Mouse (Mus musculus): Measurements from ENCODE around the gene Klhl5. TPM values are rescaled to one million over a fixed set of nuclear protein-coding genes. Genes with fewer than 3 reads are reported as not detected.

Klhl5 gene
- polyA plus RNA-seq, 1 experiment from 2014 or later = 3.5 TPM

DNA sequence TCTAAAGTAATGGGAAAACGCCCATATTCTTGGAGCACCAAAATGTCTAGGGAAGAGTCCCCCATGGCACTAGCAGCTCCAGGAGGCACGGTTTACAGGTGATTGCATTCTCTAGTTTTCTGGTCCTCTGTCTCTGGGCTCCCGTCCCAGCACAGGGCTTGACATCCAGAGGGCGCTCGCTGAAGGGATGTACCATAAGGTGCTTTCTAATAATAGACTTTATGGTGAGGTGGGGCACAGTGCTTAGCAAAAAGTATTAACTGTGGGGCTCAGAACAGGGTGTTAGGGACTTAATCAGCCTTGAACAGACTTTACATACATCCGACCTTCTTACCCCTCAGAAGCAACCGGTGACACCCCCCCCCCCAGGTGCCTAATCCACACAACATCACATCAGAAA is 32.6 kb upstream of the Klhl5 start:
- Histone ChIP-seq H3K4me3 (ENCODE audit: low read depth, low read length) (no peak overlapping the region), H3K36me3 (ENCODE audit: control insufficient read depth, insufficient read depth) (no peaks in the 10 kb centered on the region), H3K27me3 (ENCODE audit: control insufficient read depth, insufficient read depth, low read depth, low read length) (no peaks in the 10 kb centered on the region), H3K4me2 (ENCODE audit: low read depth, low read length) (no peak overlapping the region), H3K9ac (ENCODE audit: low read depth, low read length) (no peak overlapping the region), H3K4me1 (ENCODE audit: control insufficient read depth, low read depth, low read length) (no peaks in the 10 kb centered on the region), H3K9me3 (replicated peaks; ENCODE audit: control insufficient read depth, low read length) (no peaks in the 10 kb centered on the region), H3K27ac (ENCODE audit: low read length) (no peak overlapping the region)
- no peak for ATAC-seq (ENCODE audit: low read depth)
- 57% methylated on average over 7 of the region's 7 CpGs for WGBS (ENCODE audit: insufficient replicate concordance)

DNA sequence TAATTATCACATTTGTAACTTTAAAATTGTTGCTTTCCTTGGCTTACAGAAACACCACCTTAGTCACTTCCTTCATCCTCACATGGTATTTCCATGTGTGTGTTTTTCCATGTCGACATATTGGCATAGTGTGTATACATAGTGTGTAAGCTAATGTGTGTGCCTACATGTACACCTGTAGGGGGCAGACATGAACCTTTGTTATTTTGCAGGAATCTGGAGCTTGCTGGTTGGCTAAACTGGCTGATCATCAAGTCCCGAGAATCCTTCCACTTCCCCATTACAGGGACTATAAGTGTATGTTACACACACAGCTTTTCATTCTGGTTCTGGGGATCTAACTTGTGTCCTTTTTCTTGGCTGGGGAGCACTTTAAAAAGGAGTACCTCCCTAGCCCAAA is 31.3 kb upstream of the Klhl5 start:
- Histone ChIP-seq H3K9ac (ENCODE audit: low read depth, low read length) (no peak overlapping the region), H3K4me3 (ENCODE audit: low read depth, low read length) (no peak overlapping the region), H3K4me2 (ENCODE audit: low read depth, low read length) (no peak overlapping the region), H3K27ac (ENCODE audit: low read length) (no peak overlapping the region), H3K36me3 (ENCODE audit: control insufficient read depth, insufficient read depth) (no peaks in the 10 kb centered on the region), H3K27me3 (ENCODE audit: control insufficient read depth, insufficient read depth, low read depth, low read length) (no peaks in the 10 kb centered on the region), H3K9me3 (replicated peaks; ENCODE audit: control insufficient read depth, low read length) (no peaks in the 10 kb centered on the region), H3K4me1 (ENCODE audit: control insufficient read depth, low read depth, low read length) (no peaks in the 10 kb centered on the region)
- no peak for ATAC-seq (ENCODE audit: low read depth)
- WGBS (ENCODE audit: insufficient replicate concordance) = 37% methylated on average over 2 of the region's 2 CpGs

DNA sequence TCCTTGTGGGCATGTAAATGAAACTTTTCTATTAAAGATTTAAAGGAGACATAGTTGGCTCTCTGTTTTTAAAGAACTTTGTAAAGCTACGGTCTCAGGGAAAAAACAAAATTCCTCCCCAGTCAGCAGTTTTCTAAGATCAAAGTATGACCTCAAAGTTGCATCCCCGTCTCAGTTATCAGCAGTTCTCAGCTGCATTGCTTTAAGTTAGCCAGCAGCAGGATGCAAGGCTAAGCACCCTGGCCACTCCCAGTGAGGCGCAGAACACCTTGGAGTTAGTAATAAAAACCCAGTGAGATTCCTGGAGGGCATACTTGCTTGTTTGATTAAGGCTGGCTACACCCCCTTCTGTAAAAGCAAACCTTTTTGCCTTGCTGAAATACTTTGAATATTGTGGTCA is 30.6 kb upstream of the Klhl5 start:
- no peak overlapping the region for H3K9ac ChIP-seq (ENCODE audit: low read depth, low read length)
- no peaks in the 10 kb centered on the region for H3K36me3 ChIP-seq (ENCODE audit: control insufficient read depth, insufficient read depth)
- H3K4me3 ChIP-seq (ENCODE audit: low read depth, low read length) = no peak overlapping the region
- H3K4me2 ChIP-seq (ENCODE audit: low read depth, low read length) = no peak overlapping the region
- H3K27me3 ChIP-seq (ENCODE audit: control insufficient read depth, insufficient read depth, low read depth, low read length) = no peaks in the 10 kb centered on the region
- H3K9me3 ChIP-seq (replicated peaks; ENCODE audit: control insufficient read depth, low read length) = no peaks in the 10 kb centered on the region
- ATAC-seq (ENCODE audit: low read depth) = no peak
- no peak overlapping the region for H3K27ac ChIP-seq (ENCODE audit: low read length)
- H3K4me1 ChIP-seq (ENCODE audit: control insufficient read depth, low read depth, low read length) = no peaks in the 10 kb centered on the region
- 47% methylated on average over 3 of the region's 3 CpGs for WGBS (ENCODE audit: insufficient replicate concordance)

DNA sequence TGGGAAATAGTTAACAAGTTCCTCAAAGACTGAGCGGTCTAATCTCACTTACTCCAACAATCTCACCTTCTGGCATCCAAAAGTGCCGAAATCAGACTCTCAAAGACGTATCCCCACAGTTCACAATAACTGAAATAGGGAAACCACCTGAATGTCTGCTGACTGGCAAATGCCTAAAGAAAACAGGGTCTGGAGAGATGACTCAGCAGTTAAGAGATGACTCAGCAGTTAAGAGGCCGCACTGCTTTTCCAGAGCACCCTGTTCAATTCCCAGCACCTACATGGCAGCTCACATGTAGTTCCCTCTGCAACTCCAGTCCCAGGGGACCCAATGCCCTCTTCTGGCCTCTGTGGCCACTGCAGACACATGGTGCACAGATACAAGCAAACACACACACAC is 29.3 kb upstream of the Klhl5 start:
- H3K27me3 ChIP-seq (ENCODE audit: control insufficient read depth, insufficient read depth, low read depth, low read length) = no peaks in the 10 kb centered on the region
- no peaks in the 10 kb centered on the region for H3K36me3 ChIP-seq (ENCODE audit: control insufficient read depth, insufficient read depth)
- H3K9ac ChIP-seq (ENCODE audit: low read depth, low read length) = no peak overlapping the region
- no peak for ATAC-seq (ENCODE audit: low read depth)
- no peaks in the 10 kb centered on the region for H3K9me3 ChIP-seq (replicated peaks; ENCODE audit: control insufficient read depth, low read length)
- H3K4me3 ChIP-seq (ENCODE audit: low read depth, low read length) = no peak overlapping the region
- 75% methylated on average over 4 of the region's 4 CpGs for WGBS (ENCODE audit: insufficient replicate concordance)
- H3K4me2 ChIP-seq (ENCODE audit: low read depth, low read length) = no peak overlapping the region
- H3K4me1 ChIP-seq (ENCODE audit: control insufficient read depth, low read depth, low read length) = no peaks in the 10 kb centered on the region
- H3K27ac ChIP-seq (ENCODE audit: low read length) = no peak overlapping the region

DNA sequence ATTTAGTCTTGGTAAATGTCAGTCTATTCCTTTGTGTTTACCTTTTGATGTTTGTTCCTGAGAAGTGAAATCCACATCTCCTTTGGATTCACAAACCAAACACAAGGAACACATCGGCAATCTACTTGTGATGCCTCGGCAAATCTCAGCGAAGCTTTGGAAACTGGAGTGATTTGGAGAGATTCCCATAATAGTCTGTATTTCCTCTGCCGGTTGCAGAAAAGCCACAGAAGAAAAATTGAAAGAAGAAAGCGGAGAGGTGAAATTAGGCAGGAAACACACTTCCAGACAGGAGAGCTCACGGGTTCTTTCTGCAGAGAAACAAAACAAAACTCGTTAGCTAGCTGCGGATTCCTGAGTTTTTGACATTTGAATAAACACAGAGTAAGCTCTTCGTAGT is 27.5 kb upstream of the Klhl5 start:
- Histone ChIP-seq H3K4me2 (ENCODE audit: low read depth, low read length) (no peak overlapping the region), H3K4me1 (ENCODE audit: control insufficient read depth, low read depth, low read length) (no peaks in the 10 kb centered on the region), H3K27ac (ENCODE audit: low read length) (no peak overlapping the region), H3K36me3 (ENCODE audit: control insufficient read depth, insufficient read depth) (no peaks in the 10 kb centered on the region), H3K9me3 (replicated peaks; ENCODE audit: control insufficient read depth, low read length) (no peaks in the 10 kb centered on the region), H3K4me3 (ENCODE audit: low read depth, low read length) (no peak overlapping the region), H3K27me3 (ENCODE audit: control insufficient read depth, insufficient read depth, low read depth, low read length) (no peaks in the 10 kb centered on the region), H3K9ac (ENCODE audit: low read depth, low read length) (no peak overlapping the region)
- ATAC-seq (ENCODE audit: low read depth) = no peak
- 59% methylated on average over 9 of the region's 9 CpGs for WGBS (ENCODE audit: insufficient replicate concordance)

DNA sequence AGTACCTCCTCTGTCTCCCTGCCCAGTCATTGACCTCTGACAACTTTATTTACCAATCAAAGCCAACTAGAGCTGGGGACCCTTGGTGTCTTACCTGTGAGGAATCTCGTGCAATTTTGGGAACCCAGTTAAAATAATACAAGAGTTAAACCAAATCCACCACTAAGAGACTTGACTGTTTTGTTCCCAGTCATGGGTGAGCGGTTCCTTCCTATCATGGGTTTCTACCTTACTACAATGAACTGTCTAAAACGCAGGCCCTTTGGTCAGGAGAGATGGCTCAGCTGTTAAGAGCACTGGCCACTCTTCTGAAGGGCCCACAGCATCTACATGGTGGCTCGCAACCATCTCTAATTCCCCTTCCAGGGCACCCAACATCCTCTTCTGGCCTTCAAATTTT is 25.5 kb upstream of the Klhl5 start:
- Histone ChIP-seq H3K4me3 (ENCODE audit: low read depth, low read length) (no peak overlapping the region), H3K36me3 (ENCODE audit: control insufficient read depth, insufficient read depth) (no peaks in the 10 kb centered on the region), H3K27ac (ENCODE audit: low read length) (no peak overlapping the region), H3K27me3 (ENCODE audit: control insufficient read depth, insufficient read depth, low read depth, low read length) (no peaks in the 10 kb centered on the region), H3K9ac (ENCODE audit: low read depth, low read length) (no peak overlapping the region), H3K4me1 (ENCODE audit: control insufficient read depth, low read depth, low read length) (no peaks in the 10 kb centered on the region), H3K4me2 (ENCODE audit: low read depth, low read length) (no peak overlapping the region), H3K9me3 (replicated peaks; ENCODE audit: control insufficient read depth, low read length) (no peaks in the 10 kb centered on the region)
- ATAC-seq (ENCODE audit: low read depth) = no peak
- 61% methylated on average over 4 of the region's 4 CpGs for WGBS (ENCODE audit: insufficient replicate concordance)

DNA sequence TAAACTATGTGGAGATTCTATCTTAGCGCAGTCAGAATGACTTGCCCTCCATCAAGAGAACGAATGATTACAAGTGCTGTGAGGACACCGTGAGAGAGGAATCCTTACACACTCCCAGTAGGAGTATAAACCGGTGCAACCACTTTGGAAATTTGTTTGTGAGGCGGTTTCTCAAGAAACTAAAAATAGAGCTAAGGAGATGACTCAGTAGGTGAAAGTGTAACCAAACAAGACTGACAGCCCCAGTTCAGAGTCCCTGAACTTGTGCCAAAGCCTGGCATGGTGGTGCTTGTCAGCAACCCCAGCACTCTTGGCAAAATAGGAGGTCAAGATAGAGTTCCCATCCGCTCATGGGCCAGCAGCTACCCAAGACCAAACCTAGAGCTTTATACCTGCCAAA is 20.8 kb upstream of the Klhl5 start:
- Histone ChIP-seq H3K9me3 (replicated peaks; ENCODE audit: control insufficient read depth, low read length) (no peaks in the 10 kb centered on the region), H3K36me3 (ENCODE audit: control insufficient read depth, insufficient read depth) (no peaks in the 10 kb centered on the region), H3K27me3 (ENCODE audit: control insufficient read depth, insufficient read depth, low read depth, low read length) (no peaks in the 10 kb centered on the region), H3K4me2 (ENCODE audit: low read depth, low read length) (no peak overlapping the region), H3K4me3 (ENCODE audit: low read depth, low read length) (no peak overlapping the region), H3K9ac (ENCODE audit: low read depth, low read length) (no peak overlapping the region), H3K27ac (ENCODE audit: low read length) (no peak overlapping the region), H3K4me1 (ENCODE audit: control insufficient read depth, low read depth, low read length) (no peaks in the 10 kb centered on the region)
- ATAC-seq (ENCODE audit: low read depth) = no peak
- WGBS (ENCODE audit: insufficient replicate concordance) = 63% methylated on average over 6 of the region's 6 CpGs

DNA sequence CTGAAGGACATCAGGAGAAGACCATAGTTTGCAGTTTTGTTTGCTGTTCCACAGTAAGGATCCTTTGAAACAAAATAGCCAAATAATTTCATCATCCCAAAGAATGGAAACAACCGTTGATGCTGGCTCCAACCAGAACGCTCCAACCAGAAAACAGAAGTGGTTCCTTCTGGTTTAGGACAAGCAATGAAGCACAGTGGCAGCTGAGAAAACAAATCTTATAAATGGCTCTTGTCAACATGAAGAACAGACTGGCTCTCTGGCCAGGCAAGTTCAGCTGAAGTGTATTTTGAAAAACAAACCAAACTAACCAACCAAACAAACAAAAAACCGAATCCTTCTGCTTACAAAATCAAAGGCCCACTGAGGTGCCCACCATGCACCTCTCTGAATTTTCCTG is 17.6 kb upstream of the Klhl5 start:
- no peak overlapping the region for H3K27ac ChIP-seq (ENCODE audit: low read length)
- no peak overlapping the region for H3K9ac ChIP-seq (ENCODE audit: low read depth, low read length)
- H3K9me3 ChIP-seq (replicated peaks; ENCODE audit: control insufficient read depth, low read length) = no peaks in the 10 kb centered on the region
- no peaks in the 10 kb centered on the region; the same call in 1 of the 2 replicates for H3K4me1 ChIP-seq (ENCODE audit: control insufficient read depth, low read depth, low read length)
- no peak overlapping the region for H3K4me3 ChIP-seq (ENCODE audit: low read depth, low read length)
- 56% methylated on average over 3 of the region's 3 CpGs for WGBS (ENCODE audit: insufficient replicate concordance)
- no peak overlapping the region for H3K4me2 ChIP-seq (ENCODE audit: low read depth, low read length)
- H3K27me3 ChIP-seq (ENCODE audit: control insufficient read depth, insufficient read depth, low read depth, low read length) = no peaks in the 10 kb centered on the region
- no peak for ATAC-seq (ENCODE audit: low read depth)
- H3K36me3 ChIP-seq (ENCODE audit: control insufficient read depth, insufficient read depth) = no peaks in the 10 kb centered on the region

DNA sequence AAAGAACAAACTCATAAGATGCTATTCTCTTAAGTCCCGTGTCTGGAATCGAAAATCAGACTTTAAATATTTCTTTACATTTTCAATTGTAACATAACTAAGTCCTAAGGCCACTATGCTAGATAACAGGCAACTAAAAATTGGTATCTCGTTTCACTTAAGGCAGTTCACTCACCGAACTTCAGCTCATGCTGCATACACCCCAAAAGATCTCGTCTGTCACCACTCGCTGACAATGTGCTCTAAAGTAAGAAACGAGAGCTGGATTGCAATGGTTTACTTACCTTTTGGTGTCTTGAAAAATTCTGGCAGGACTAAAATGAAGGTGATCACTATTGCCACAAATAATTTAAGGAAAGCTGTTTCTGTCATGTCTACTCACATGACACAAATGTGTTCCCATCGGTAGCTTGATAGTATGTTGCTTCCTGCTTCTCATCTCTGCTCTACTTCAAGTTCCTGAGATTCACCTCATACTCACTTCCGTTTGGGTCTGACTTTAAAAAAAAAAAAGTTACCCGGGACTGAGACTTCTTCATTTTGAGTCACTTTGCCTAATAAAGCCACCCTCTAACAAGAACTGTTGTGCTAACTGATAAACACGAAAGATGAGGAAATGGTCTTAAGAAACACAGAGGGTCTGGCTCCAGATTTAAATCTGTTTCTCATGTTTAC is 16.0 kb upstream of the Klhl5 start:
- Histone ChIP-seq H3K4me1 (ENCODE audit: control insufficient read depth, low read depth, low read length) (no peaks in the 10 kb centered on the region; the same call in 1 of the 2 replicates), H3K36me3 (ENCODE audit: control insufficient read depth, insufficient read depth) (no peaks in the 10 kb centered on the region), H3K4me3 (ENCODE audit: low read depth, low read length) (0 out of 2 replicates have a peak overlapping the region, but pooled peaks have one; percentile 20), H3K9me3 (replicated peaks; ENCODE audit: control insufficient read depth, low read length) (no peaks in the 10 kb centered on the region), H3K27me3 (ENCODE audit: control insufficient read depth, insufficient read depth, low read depth, low read length) (no peaks in the 10 kb centered on the region), H3K27ac (ENCODE audit: low read length) (no peak overlapping the region), H3K9ac (ENCODE audit: low read depth, low read length) (no peak overlapping the region), H3K4me2 (ENCODE audit: low read depth, low read length) (no peak overlapping the region)
- no peak for ATAC-seq (ENCODE audit: low read depth)
- 20% methylated on average over 11 of the region's 11 CpGs for WGBS (ENCODE audit: insufficient replicate concordance)
